Mouse (Mus musculus) layer of hippocampus, postnatal 25 days (tissue): Measurements from ENCODE around the gene 1700012B07Rik. TPM values are rescaled to one million over a fixed set of nuclear protein-coding genes. Genes with fewer than 3 reads are reported as not detected.

ENCODE experiments used
- DNase-seq, 2 experiments: peaks; one replicate each; pipeline ENCODE4 v3.0.0; 2022; ENCODE audit warnings: mixed read lengths in 2 of 2, low spot score in 1 of 2; ENCODE audit errors: extremely low spot score in 1 of 2
- total RNA-seq, 2 experiments: library from RNA; stranded (reverse); gene quantifications; 2 replicates each; pipeline ENCODE4 v1.2.3; 2021

1700012B07Rik gene
- not detected for total RNA-seq

DNA sequence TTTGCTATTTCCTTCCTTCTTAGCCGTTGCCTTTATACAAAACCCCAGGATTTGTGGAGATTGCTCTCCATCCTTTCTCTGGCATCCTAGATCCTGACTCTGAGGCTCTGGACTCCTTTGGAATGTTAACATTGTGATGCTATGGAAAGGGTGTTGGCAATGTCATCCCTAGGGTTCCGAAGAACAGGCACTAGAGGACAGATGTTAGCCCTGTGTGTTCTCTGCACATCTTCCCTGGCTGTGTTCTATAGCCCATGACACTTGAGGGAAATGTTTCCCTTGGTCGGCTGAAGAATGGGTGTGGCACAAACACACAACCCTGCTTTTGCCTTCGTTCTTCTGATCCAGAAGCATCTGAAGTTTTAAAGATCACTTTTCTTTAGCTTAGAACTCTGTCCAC is at the start of gene 1700012B07Rik:
Gene 1700012B07Rik (minus strand): TSS at position 101 of the 400 bp plus-strand sequence.
- no peak for DNase-seq

DNA sequence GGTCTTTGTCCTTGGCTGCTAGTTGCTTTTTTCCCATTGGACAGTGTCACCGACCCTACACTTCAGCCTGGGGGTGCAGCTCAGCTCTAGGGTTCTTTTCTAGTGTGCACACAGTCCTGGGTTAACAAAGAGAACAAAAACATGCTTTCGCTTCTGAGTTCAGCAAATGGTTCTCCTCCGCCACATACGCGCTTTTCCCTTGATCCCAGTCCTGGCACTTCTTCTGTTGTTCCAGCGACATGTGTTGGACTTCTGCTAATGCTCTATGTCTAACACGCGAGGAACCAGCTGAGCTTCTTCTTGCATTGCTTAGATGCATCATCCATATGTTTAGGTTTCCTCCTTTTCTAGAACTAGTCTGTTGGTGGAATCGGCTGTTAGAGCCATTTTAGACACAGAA is 48.9 kb upstream of the 1700012B07Rik start:
- no peak for DNase-seq

DNA sequence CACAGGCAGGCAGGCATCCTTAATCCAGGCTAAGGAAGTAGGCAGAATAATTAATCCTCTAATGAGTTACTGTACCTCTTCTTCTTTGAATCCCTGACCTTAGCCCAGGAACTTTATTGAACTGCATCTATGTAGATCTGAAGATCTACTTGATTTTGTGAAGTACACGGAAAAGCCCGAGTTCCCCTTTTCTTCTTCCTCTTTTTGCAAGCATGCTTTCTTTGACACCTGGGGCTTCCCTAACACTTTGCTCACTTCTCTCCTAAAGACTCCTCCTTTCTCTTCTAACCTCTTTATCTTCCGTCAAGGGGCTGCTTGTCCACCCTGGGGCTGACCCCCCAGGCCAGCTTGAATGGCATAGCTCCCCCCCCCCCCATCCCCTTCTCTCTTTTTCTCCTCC is 48.0 kb upstream of the 1700012B07Rik start:
- DNase-seq, result no peak

DNA sequence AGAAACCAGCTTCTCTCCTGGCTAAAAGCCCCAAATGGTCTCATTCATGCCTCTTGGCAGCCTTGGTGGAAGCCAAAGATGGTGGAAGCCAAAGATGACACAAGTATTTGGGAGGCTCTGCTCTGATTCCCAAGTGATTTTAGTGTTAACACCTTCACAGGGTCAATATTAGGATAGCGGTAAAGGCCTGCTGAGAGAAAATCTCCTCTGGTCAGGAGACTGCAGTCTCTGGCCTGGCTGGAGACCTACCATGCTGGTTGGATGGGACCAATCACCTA is 47.6 kb upstream of the 1700012B07Rik start:
- DNase-seq, result no peak

DNA sequence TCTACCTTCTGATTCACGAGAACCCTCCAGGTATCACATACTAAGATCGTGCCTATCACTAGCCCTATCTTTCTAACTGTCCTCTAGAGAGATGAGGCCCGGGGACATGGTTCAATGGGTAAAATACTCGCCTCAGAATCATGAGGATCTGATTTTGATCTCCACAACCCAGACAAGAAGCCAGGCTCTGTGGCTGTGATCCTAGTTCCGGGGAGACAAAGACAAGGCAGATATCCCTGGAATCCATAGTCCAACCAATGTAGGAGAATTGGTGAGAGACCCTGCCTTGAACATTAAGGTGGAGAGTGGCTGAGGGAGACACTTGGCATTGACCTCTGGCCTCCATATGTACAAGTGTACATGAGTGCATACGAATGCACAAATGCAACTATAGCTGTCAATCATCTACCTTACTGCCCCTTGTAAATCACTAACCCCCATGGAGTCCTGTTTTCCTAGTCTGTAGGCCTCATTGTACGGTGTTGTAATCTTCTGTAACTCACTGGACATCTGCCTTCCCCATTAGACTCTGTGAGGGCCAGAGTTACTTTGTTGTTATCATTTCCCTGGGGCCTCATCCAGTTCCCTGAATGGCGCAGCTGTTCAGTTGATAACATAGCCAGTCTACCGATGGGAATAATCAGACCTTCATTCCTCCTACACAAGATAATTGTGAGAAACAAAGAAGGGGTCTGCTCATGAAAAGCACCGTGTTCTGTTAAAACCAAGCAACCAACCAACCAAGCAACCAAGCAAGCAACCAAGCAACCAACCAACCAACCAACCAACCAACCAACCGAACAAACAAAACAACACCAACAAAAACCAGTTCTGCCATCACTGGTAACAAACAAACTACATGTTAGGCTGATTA is 47.0 kb upstream of the 1700012B07Rik start:
- no peak for DNase-seq

DNA sequence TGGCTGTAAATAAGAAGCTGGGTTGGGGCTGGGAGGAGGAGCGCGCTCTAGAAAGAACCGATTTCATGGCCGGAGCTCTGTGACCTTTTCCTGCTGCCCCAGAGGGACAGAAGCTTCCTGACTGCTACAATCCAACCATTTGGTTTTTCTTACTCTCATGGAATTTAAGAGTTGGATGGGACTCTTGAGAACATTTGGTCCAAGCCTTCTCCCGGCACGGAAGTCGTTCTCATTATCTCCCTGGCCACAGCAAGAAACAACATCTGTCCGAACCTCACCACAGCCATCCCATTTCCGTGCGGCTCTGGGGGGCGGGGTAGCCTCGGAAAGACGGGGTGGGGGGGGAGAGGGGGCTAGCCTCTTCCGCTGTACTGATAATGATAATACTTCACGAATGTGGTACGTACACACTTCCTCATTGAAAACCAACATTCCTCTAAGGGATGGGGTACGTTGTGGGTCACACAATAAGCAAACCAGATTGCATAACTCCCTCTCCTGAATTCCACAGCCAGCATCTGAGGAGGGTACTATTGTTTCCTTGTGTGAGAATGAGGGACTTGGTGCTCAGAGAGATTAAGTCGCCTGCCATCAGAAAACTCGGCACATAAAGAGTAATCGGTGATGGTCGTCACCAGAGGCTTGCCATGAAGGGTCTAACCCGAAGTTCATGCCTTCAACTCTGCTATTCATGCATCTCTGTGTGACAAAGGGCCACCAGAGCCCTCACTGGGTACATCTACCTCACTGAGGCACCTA is 46.2 kb upstream of the 1700012B07Rik start:
- DNase-seq, result no peak

DNA sequence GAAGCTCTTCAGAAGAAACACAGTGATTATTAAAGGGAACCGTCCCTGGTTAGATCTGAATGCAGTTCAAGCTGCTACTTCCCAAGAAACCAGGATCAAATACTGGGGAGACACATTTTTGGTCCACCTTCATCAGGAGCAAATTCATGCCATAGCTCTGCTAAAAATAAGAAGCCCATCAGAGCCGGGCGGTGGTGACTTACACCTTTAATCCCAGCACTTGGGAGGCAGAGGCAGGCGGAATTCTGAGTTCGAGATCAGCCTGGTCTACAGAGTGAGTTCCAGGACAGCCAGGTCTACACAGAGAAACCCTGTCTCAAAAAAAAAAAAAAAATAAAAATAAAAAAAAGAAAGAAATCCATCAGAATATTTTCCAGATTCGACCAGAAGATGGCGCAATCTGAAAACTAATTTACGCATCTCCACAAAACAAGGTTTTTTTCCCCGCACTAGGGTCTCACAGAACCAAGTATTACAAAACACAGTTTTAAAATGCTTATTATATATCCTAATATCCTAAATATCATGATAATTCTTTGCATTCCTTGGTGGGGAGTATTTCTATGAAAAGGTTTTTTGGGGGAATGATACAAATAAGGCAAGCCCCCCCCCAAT is 45.4 kb upstream of the 1700012B07Rik start:
- DNase-seq, result peak in 1 of 2 experiments; percentile 47

DNA sequence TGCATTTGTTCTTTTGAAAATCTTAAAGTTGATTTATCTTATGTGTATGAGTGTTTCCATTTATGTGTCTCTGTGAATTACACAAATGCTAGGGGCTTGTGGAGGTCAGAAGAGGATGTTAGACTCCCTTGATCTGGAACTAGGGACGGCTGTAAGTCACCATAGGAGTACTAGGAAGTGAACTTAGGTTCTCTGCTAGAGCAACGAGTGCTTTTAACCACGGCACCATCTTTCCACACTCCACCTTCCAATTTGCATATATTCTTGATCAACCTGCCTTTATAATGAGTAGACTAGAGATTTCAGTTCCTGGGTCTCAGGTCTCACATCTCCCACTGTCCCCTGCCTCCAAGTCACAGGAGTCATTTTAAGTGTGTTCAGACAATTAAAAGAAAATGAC is 44.8 kb upstream of the 1700012B07Rik start:
- no peak for DNase-seq

DNA sequence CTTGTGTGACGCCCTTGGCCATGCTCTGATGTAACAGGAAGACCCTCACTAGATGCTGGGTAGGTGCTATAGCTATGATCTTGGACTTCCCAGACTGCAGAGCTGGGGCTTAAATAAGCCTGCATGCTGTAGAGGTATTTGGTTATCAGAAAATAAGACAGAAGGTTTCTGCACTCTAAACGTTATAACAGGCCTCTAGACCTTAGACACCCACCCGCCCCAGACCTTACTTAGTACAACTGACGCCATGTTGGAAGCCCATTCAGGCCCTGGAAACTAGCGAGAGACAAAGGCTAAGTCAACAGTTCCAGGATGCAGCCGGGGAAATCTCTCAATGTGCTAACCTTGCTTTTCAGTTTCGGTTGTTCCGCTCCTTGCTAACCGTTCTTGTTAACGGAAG is 44.2 kb upstream of the 1700012B07Rik start:
- DNase-seq, result no peak

DNA sequence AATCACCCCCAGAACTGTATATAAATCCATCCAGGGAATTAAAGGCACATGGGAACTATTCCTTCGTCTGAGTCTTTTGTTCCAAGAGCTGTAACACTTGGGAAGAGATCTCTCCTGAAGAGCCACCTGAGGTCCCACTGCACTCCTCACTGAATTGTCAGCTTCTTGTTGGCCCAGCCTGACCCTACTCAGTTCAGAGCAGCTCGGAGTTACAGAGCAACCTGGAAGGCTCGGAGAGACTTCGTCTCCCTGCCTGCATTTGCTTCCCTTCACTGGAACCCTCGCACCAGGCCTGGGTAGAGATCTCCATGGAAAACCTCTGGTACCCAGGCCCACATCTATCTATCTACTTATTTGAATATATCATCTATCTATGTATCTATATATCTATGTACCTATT is 40.0 kb upstream of the 1700012B07Rik start:
- no peak for DNase-seq

DNA sequence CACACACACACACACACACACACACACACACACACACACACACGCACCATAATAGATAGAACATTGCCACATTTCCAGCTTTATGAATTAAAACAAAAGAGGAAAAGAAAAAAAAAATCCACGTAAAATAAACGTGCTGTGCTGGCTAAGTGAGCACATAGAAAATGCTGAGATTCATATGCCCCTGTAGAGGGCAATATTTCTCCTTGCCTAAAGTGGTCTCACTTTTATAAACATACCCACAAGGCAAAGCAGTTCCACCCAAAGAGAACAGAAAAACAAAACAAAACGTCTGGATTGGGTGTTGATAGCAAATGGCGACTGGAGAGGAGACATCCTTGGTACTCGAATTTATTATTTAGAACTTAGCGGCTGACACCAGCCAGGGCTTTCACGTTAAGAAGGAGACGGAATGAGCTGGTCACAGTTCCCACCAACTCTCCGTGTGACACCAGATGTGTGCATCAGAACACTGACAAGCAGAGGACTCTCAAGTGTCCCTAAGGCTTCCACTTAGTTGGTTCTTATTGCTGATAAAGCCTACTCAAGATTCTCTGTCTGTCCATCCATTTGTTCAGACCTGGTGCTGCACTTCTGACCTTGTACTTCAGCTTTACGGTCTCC is 38.8 kb upstream of the 1700012B07Rik start:
- no peak for DNase-seq

DNA sequence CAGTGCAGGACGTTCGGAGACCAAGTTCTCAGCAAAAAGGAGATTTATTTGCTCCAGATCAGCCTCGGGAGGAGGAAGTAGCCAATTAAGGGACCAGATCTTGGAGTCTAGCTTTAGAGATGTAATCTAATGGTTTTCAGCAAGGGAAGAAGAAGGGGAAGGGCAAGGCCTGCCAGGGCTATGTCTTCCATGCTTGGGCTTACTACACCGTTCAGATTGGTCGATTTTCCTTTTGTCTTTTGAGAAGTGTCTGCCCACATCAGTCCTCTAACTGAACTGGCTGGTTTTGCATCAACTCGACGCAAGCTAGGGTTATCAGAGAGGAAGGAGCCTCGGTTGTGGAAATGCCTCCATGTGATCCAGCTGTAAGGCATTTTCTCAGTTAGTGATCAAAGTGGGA is 37.7 kb upstream of the 1700012B07Rik start:
- no peak for DNase-seq

DNA sequence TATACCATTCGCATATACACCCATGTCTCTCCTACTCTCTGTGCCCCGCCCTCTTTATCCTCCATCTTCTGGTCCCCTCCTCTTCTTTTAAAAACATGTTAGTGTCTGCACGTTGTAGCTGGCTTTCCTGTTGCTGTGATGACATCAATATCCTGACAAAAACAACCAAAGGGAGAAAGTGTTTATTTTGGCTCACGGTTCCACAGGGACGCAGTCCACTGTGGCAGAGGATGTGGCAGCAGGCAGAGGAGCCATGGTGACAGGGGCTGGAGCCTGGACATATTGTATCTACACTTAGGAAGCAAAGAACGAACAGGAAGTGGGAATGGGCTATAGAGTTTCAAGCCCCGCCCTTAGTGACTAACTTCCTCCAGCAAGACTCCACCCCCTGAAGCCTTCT is 36.1 kb upstream of the 1700012B07Rik start:
- no peak for DNase-seq

DNA sequence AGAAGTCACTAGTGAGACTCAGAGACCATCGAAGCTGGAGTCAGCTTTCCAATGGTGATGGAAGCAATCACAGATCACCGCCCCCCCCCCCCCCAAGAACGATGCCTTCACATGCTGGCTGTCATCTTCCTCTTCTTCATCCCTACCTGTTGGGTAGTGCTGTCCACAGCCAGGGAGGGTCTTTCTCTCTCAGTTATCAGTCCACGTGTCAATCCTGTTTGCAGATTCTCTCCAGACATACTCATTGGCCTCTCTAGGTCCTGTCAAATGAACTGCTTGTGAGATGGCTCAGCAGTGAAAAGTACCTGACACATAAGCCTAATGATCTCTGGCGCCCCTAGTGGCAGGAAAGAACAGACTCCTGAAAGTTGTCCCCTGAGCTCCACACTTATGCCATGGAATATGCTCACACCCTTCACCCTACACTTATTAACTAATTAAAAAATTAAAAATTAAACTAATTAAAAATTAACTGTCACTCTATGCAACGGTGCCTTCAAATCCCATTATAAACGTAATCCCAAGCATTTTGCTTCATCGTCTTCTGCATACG is 35.4 kb upstream of the 1700012B07Rik start:
- peak in 1 of 2 experiments; percentile 77 for DNase-seq

DNA sequence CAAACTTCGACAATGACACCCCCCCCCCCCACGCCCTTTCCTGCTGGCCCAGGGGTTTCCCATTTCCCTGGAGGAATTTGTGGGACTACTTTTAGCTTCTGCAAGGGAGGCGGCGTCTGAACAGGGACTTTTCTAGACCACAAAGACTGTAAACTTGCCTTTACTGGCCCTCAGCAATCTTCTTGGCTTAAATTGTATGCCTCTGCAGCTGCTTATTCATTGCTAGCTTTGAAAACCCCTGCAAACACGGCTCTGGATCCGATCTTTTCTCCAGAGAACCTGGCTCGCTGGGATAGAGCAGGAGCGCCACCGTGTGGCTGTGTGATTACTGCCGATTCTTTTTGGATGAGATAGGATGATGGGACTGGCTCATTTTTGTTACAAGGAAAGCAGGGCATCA is 32.7 kb upstream of the 1700012B07Rik start:
- peak; percentile 89 to 100 for DNase-seq

DNA sequence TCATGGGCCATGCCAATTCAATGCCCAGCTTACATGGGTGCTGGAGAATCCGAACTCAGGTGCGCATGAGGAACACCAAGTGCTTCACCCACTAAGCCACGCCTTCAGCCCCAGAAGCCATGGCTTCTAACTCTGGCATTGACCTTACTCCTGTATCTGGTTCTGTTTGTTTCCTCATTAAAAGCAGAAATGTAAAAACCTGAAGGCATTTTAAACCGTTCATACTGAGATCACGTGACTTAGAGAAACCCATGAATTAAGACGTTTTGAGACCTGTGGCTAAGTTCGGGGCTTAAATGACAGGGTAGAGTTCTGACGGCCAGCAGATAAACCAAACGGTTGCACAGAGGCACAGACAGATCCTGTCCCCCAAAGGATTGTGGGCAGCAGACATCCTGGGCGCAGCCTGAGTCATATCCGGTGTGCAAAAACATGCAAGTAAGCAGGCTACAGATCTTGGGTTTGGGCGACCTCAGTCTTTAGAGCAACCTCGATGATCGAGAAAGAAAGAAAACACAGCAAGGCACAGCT is 32.2 kb upstream of the 1700012B07Rik start:
- DNase-seq, result no peak

DNA sequence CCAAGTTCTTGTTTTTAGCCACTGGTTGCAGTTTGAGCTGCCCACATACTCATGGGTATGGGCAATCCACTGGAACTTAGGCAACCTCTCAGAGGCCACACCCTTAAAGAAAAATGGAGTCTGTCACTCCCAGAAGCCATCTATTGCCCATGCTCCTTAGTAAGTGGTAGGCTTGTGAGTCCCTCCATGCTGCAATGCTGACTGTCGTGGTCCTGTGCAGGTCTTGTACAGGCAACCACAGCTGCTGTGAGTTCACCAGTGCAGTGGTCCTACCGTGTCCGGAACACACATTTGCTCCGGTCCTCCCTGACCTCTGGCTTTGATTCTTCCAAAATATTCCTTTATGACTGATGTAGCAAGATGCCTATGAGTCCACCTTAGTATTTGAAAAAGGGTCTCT is 31.6 kb upstream of the 1700012B07Rik start:
- DNase-seq, result no peak

DNA sequence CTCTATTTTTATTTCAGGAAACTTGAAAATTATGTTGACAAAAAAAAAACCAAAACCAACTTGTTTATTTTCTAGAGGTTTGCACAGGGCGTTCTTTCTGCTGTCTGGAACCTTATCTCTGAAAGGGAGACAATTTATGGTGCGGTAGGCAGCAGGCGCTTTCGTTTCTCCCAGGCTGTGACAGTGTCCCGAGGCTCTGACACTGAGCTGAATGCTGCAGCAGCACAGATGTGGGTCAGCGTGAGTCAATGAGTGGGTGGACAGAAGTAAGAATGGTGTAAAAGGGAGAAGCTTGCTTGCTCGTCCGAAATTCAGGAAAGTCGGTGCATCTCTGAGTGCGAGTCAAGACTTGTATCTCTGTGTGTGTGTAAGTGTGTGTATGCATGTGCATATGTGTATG is 29.2 kb upstream of the 1700012B07Rik start:
- no peak for DNase-seq

DNA sequence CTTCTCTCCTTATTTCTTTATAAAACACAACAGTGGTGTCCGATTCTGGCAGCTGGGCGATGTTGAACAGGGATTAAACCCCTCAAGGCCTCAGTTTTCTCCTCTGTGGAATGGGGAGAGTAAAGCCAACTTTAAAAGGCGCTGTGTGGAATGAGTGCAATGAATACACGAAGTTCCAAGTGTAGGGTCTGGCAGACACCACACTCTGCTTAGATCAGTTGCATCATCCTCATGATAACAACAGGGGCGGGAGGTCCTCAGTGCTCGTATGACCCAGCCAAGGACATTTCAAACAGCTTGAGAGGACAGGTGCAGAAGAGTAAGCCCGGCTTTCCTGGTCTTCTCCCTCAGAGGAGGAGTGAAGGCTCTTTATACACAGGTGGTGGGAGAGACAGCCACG is 26.2 kb upstream of the 1700012B07Rik start:
- DNase-seq, result no peak

DNA sequence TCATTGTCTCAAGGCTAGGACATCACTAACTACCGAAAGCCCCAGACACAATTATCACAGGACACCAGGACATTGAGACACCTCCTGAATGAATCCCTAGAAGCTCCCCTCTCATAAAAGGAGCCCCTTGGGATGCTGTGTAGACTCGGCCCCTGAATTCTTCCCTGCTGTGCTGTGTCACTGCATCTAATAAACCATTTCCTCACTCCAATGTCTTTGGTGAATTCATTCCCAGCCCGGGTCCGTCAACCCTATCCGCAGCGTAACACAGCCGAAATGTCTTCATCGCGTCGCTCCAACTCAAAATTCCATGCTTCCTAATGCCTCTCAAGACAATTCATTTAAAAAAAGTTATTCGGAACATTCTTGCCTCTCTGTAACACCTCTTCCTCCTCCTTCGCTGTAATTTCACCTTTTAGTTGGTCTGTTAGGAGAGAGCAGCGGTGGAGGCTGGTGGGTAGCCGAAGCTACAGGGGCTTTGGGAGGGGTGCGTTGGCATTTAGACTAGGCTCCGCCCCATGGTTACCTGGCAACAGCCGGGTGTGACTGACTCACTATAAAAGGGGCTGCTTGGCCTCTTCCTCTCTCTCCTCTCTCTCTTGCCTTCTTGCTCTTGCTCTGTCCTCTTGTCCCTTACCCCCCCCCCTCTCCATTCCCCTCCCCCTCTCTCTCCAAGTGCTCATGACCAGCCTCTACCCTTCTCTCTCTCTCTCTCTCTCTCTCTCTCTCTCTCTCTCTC is 25.6 kb upstream of the 1700012B07Rik start:
- no peak for DNase-seq
